Mouse (Mus musculus): ENCODE data around the gene Tmem256. TPM values are rescaled to one million over a fixed set of nuclear protein-coding genes. Genes with fewer than 3 reads are reported as not detected.

Gene Tmem256
- polyA plus RNA-seq, 1 experiment from 2014 or later: 395 TPM

- Histone ChIP-seq H3K4me2 (replicated peaks; ENCODE audit: low read depth, low read length) (no peak overlapping the region), H3K4me1 (ENCODE audit: insufficient read depth, low read depth, low read length) (no peaks in the 10 kb centered on the region), H3K4me3 (ENCODE audit: low read depth, low read length) (no peak overlapping the region), H3K36me3 (ENCODE audit: insufficient read depth, low read length) (no peaks in the 10 kb centered on the region), H3K9me3 (ENCODE audit: low read length) (no peaks in the 10 kb centered on the region), H3K27ac (ENCODE audit: low read length) (no peak overlapping the region), H3K27me3 (replicated peaks; ENCODE audit: insufficient read depth, low read length) (no peaks in the 10 kb centered on the region), H3K9ac (replicated peaks; ENCODE audit: low read depth) (no peak overlapping the region)
- WGBS: 53% methylated on average over 9 of the region's 9 CpGs
- TF ChIP-seq EP300 (IDR thresholded peaks at IDR 0.05): no peak
- ATAC-seq: no peak
- DNase-seq (ENCODE audit: low spot score): no peak
Measured at GRCm38 (mm10) chr11:69867335-69867734, 29.0 kb downstream of the Tmem256 start.

DNA sequence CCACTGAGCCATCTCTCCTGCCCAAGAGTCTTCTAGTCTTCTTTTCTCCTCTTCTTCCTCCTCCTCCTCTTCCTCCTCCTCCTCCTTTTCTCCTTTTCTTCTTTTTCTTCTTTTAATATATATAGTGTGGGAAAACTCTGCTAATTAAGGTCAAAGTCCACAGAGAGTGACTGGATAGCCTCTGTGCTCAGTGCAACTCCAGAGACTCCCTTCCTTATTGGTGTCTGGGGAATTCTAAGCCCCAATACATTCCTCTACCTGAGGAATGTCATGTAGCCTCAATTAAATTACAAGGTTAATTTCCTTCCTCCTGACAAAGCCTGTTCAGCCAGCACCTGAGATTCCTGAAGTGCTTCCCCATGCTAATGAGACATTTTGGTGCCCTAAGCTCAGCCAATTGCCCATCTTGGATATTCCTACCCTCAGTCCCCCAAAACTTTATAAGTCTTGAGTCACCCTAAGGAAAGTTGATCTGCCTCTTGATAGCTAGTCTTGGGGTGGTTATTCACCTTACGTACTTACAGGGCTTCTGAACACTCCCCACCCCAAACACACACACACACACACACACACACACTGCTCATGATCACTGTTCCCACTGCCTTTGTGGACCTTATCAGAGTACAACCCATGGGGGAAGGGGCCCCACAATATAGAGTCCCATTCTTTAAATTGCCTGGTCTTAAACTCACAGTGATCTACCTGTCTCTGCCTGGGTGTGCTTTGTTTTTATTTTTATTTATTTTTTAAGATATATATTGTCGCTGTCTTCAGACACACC is 32.2 kb downstream of the Tmem256 start:
- Histone ChIP-seq H3K36me3 (ENCODE audit: insufficient read depth, low read length) (no peaks in the 10 kb centered on the region), H3K4me1 (ENCODE audit: insufficient read depth, low read depth, low read length) (peaks cover under 1% of the 10 kb centered on the region; the same call in 1 of the 2 replicates), H3K9me3 (ENCODE audit: low read length) (no peaks in the 10 kb centered on the region), H3K27ac (ENCODE audit: low read length) (no peak overlapping the region), H3K4me2 (replicated peaks; ENCODE audit: low read depth, low read length) (no peak overlapping the region), H3K9ac (replicated peaks; ENCODE audit: low read depth) (no peak overlapping the region), H3K27me3 (replicated peaks; ENCODE audit: insufficient read depth, low read length) (no peaks in the 10 kb centered on the region), H3K4me3 (ENCODE audit: low read depth, low read length) (no peak overlapping the region)
- ATAC-seq (no peak), DNase-seq (ENCODE audit: low spot score) (no peak)
- TF ChIP-seq EP300 (IDR thresholded peaks at IDR 0.05) (no peak), CTCF (IDR thresholded peaks at IDR 0.05) (no peak)
- WGBS: 94% methylated on average over 2 of the region's 2 CpGs

- H3K9ac ChIP-seq (replicated peaks; ENCODE audit: low read depth): no peak overlapping the region
- peaks cover 7% of the 10 kb centered on the region; the same call in 1 of the 2 replicates for H3K4me1 ChIP-seq (ENCODE audit: insufficient read depth, low read depth, low read length)
- H3K4me3 ChIP-seq (ENCODE audit: low read depth, low read length): no peak overlapping the region
- no peak for DNase-seq (ENCODE audit: low spot score)
- WGBS: 86% methylated on average over 7 of the region's 7 CpGs
- no peaks in the 10 kb centered on the region for H3K27me3 ChIP-seq (replicated peaks; ENCODE audit: insufficient read depth, low read length)
- no peaks in the 10 kb centered on the region for H3K9me3 ChIP-seq (ENCODE audit: low read length)
- H3K4me2 ChIP-seq (replicated peaks; ENCODE audit: low read depth, low read length): no peak overlapping the region
- no peak for TF ChIP-seq EP300 (IDR thresholded peaks at IDR 0.05)
- TF ChIP-seq CTCF (IDR thresholded peaks at IDR 0.05): no peak
- H3K27ac ChIP-seq (ENCODE audit: low read length): no peak overlapping the region
- no peaks in the 10 kb centered on the region for H3K36me3 ChIP-seq (ENCODE audit: insufficient read depth, low read length)
- ATAC-seq: no peak
Measured at GRCm38 (mm10) chr11:69871822-69872221, 33.5 kb downstream of the Tmem256 start.

DNA sequence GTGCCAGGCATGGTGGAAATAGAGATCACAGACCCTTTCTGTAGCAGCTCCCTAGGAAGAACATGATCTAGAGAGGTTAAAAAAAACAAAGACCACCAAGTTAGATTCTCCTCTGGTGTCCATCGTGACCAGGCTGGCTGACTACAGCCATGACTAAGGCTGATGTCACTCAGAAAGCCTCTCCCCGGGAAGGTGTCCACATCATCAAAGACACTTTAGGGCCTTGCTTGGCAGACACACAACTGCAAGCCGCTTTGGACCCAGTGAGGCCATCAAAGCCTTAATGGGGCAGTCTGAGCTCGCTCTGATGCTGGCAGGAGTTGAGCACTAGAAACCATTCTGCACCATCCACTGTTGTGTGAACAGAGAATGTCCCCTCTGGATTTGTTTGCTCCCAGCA is 34.1 kb downstream of the Tmem256 start:
- WGBS: 82% methylated on average over 4 of the region's 4 CpGs
- TF ChIP-seq CTCF (IDR thresholded peaks at IDR 0.05) (no peak), EP300 (IDR thresholded peaks at IDR 0.05) (no peak)
- no peak overlapping the region for H3K27ac ChIP-seq (ENCODE audit: low read length)
- H3K4me1 ChIP-seq (ENCODE audit: insufficient read depth, low read depth, low read length): peaks cover 7% of the 10 kb centered on the region; the same call in 1 of the 2 replicates
- ATAC-seq (no peak), DNase-seq (ENCODE audit: low spot score) (no peak)
- no peak overlapping the region for H3K4me3 ChIP-seq (ENCODE audit: low read depth, low read length)
- H3K36me3 ChIP-seq (ENCODE audit: insufficient read depth, low read length): no peaks in the 10 kb centered on the region
- H3K4me2 ChIP-seq (replicated peaks; ENCODE audit: low read depth, low read length): no peak overlapping the region
- no peaks in the 10 kb centered on the region for H3K27me3 ChIP-seq (replicated peaks; ENCODE audit: insufficient read depth, low read length)
- no peak overlapping the region for H3K9ac ChIP-seq (replicated peaks; ENCODE audit: low read depth)
- no peaks in the 10 kb centered on the region for H3K9me3 ChIP-seq (ENCODE audit: low read length)

- no peak overlapping the region; the same call in 1 of the 2 replicates for H3K4me2 ChIP-seq (replicated peaks; ENCODE audit: low read depth, low read length)
- peaks cover 13% of the 10 kb centered on the region for H3K4me1 ChIP-seq (ENCODE audit: insufficient read depth, low read depth, low read length)
- H3K27me3 ChIP-seq (replicated peaks; ENCODE audit: insufficient read depth, low read length): no peaks in the 10 kb centered on the region
- ATAC-seq: peak; percentile 43
- DNase-seq (ENCODE audit: low spot score): peak; percentile 90
- peak overlapping the region; percentile 33 for H3K27ac ChIP-seq (ENCODE audit: low read length)
- no peak overlapping the region for H3K4me3 ChIP-seq (ENCODE audit: low read depth, low read length)
- no peaks in the 10 kb centered on the region for H3K36me3 ChIP-seq (ENCODE audit: insufficient read depth, low read length)
- TF ChIP-seq EP300 (IDR thresholded peaks at IDR 0.05) (peak; percentile 58; the same call in 1 of the 2 replicates), CTCF (IDR thresholded peaks at IDR 0.05) (peak; percentile 44)
- H3K9me3 ChIP-seq (ENCODE audit: low read length): no peaks in the 10 kb centered on the region
- 12% methylated on average over 7 of the region's 7 CpGs for WGBS
- no peak overlapping the region for H3K9ac ChIP-seq (replicated peaks; ENCODE audit: low read depth)
Measured at GRCm38 (mm10) chr11:69876186-69876585, 37.9 kb downstream of the Tmem256 start.

GRCm38 (mm10) chr11:69876867-69877266 is 38.6 kb downstream of the Tmem256 start:
- no peak overlapping the region for H3K4me3 ChIP-seq (ENCODE audit: low read depth, low read length)
- DNase-seq (ENCODE audit: low spot score): peak; percentile 95
- H3K4me2 ChIP-seq (replicated peaks; ENCODE audit: low read depth, low read length): peak overlapping the region; percentile 34
- H3K36me3 ChIP-seq (ENCODE audit: insufficient read depth, low read length): no peaks in the 10 kb centered on the region
- 2% methylated on average over 12 of the region's 12 CpGs for WGBS
- ATAC-seq: peak; percentile 31
- no peaks in the 10 kb centered on the region for H3K9me3 ChIP-seq (ENCODE audit: low read length)
- peak overlapping the region; percentile 33 for H3K27ac ChIP-seq (ENCODE audit: low read length)
- no peaks in the 10 kb centered on the region for H3K27me3 ChIP-seq (replicated peaks; ENCODE audit: insufficient read depth, low read length)
- no peak overlapping the region for H3K9ac ChIP-seq (replicated peaks; ENCODE audit: low read depth)
- TF ChIP-seq EP300 (IDR thresholded peaks at IDR 0.05) (no peak), CTCF (IDR thresholded peaks at IDR 0.05) (peak; percentile 95)
- H3K4me1 ChIP-seq (ENCODE audit: insufficient read depth, low read depth, low read length): peaks cover 13% of the 10 kb centered on the region
